Mouse (Mus musculus): ENCODE results near the gene Stau1. TPM values are rescaled to one million over a fixed set of nuclear protein-coding genes. Genes with fewer than 3 reads are reported as not detected.

Stau1 gene
- total and polyA plus RNA-seq, 3 experiments: 23.4 to 31.8 (median 30.9) TPM

DNA sequence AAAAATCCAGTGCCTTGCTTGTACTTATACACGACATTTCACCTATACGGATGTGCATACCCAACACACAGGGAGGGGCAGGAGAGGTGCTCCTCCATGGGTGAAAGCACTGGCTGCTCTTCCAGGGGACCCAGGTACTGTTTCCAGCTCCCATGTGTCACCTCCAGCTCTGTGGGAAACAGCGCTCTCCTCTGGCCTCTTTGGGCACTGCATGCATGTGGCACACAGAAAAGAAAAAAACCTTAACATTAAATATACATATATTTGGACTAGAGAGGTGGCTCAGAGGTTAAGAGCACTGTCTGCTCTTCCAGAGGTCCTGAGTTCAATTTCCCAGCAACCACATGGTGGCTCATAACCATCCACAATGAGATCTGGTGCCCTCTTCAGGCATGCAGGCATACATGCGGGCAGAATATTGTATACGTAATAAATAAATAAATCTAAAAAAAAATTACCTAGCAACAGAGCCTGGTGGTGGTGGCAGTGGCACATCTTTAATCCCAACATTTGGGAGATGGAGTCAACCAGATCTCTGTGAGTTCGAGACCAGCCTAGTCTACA is 92.3 kb downstream of the Stau1 start:
- no peak for DNase-seq (ENCODE audit: low spot score)
- Histone ChIP-seq H3K9me3 (replicated peaks) (no peaks in the 10 kb centered on the region; the same call in 1 of the 2 replicates), H3K4me3 (ENCODE audit: low read depth, low read length) (no peak overlapping the region), H3K4me1 (ENCODE audit: insufficient read depth, low read depth, low read length) (peaks cover 37% of the 10 kb centered on the region), H3K27me3 (ENCODE audit: insufficient read depth, low read length) (no peaks in the 10 kb centered on the region), H3K36me3 (replicated peaks) (peaks cover 17% of the 10 kb centered on the region)
- ATAC-seq (ENCODE audit: extremely low read depth, insufficient number of reproducible peaks, low FRiP score, poor library complexity, severe bottlenecking): no peak
- TF ChIP-seq TAL1 (conservative IDR thresholded peaks at IDR 0.05; ENCODE audit: low read depth, low read length) (no peak), GATA2 (IDR thresholded peaks at IDR 0.05; ENCODE audit: borderline replicate concordance, low read depth, low read length) (no peak), CTCF (IDR thresholded peaks at IDR 0.05; ENCODE audit: low read depth, low read length) (no peak), GATA1 (IDR thresholded peaks at IDR 0.05; ENCODE audit: borderline replicate concordance, low read length) (no peak), POLR2AphosphoS5 (IDR thresholded peaks at IDR 0.05; ENCODE audit: insufficient replicate concordance, low read depth, low read length) (no peak)

DNA sequence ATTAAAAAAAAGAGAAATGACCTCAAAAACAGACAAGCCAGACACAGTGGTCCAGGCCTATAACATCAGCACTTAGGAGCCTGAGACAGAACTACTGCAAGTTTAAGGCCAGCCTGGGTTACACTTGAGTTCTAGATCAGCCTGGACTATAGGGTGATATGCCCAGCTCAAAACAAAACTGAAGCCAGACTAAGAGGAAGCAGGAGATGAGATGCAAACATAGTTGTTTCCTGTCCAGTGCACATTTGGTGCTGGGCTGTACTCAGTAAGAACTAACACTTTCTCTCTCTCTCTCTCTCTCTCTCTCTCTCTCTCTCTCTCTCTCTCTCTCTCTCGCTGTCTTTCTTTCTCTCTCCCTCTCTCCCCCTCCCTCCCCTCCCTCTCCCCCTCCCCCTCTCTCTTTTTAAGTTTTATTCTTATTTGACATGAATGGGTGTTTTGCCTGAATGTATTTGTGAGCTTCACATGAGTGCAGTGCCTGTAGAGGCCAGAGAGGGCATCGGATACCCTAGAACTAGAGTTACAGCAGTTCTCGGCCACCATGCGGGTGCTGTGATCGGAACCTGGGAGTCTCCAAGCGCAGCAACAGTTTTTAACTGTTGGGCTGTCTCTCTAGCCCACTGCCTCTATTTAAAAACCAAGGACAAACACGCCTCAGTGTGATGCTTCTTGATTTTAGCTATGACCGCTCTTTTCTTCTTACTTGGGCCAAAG is 95.2 kb downstream of the Stau1 start:
- H3K9me3 ChIP-seq (replicated peaks): no peaks in the 10 kb centered on the region; the same call in 1 of the 2 replicates
- no peak for TF ChIP-seq GATA1 (IDR thresholded peaks at IDR 0.05; ENCODE audit: borderline replicate concordance, low read length)
- TF ChIP-seq CTCF (IDR thresholded peaks at IDR 0.05; ENCODE audit: low read depth, low read length): no peak
- no peak for TF ChIP-seq TAL1 (conservative IDR thresholded peaks at IDR 0.05; ENCODE audit: low read depth, low read length)
- TF ChIP-seq POLR2AphosphoS5 (IDR thresholded peaks at IDR 0.05; ENCODE audit: insufficient replicate concordance, low read depth, low read length): no peak
- no peak for TF ChIP-seq GATA2 (IDR thresholded peaks at IDR 0.05; ENCODE audit: borderline replicate concordance, low read depth, low read length)
- H3K36me3 ChIP-seq (replicated peaks): peaks cover 25% of the 10 kb centered on the region
- no peak overlapping the region for H3K4me3 ChIP-seq (ENCODE audit: low read depth, low read length)
- H3K4me1 ChIP-seq (ENCODE audit: insufficient read depth, low read depth, low read length): peaks cover 21% of the 10 kb centered on the region
- no peaks in the 10 kb centered on the region for H3K27me3 ChIP-seq (ENCODE audit: insufficient read depth, low read length)
- DNase-seq (ENCODE audit: low spot score) (no peak), ATAC-seq (ENCODE audit: extremely low read depth, insufficient number of reproducible peaks, low FRiP score, poor library complexity, severe bottlenecking) (no peak)

DNA sequence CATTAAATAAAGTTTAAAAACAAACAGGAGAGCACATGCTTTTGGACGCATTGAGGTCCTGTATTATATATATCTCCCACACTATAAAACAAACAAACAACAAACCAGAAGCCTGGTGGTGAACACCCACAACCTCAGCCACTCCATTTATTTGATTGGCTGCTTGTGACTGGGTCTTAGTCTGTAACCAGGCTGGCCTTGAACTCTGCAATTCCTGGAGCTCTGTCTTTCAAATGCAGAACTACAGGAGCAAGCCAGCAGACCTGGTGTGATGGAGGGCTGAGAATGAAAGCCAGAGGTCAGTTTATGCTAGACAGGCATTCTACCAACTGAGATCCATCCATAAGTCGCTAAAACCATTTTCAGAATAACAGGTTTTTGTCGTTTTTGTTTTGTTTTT is 96.4 kb downstream of the Stau1 start:
- ATAC-seq (ENCODE audit: extremely low read depth, insufficient number of reproducible peaks, low FRiP score, poor library complexity, severe bottlenecking) (no peak), DNase-seq (ENCODE audit: low spot score) (no peak)
- no peak for TF ChIP-seq GATA1 (IDR thresholded peaks at IDR 0.05; ENCODE audit: borderline replicate concordance, low read length)
- TF ChIP-seq POLR2AphosphoS5 (IDR thresholded peaks at IDR 0.05; ENCODE audit: insufficient replicate concordance, low read depth, low read length): no peak
- no peak for TF ChIP-seq TAL1 (conservative IDR thresholded peaks at IDR 0.05; ENCODE audit: low read depth, low read length)
- TF ChIP-seq GATA2 (IDR thresholded peaks at IDR 0.05; ENCODE audit: borderline replicate concordance, low read depth, low read length): no peak
- no peak for TF ChIP-seq CTCF (IDR thresholded peaks at IDR 0.05; ENCODE audit: low read depth, low read length)
- H3K36me3 ChIP-seq (replicated peaks): peaks cover 34% of the 10 kb centered on the region
- no peaks in the 10 kb centered on the region for H3K27me3 ChIP-seq (ENCODE audit: insufficient read depth, low read length)
- H3K9me3 ChIP-seq (replicated peaks): no peaks in the 10 kb centered on the region; the same call in 1 of the 2 replicates
- H3K4me1 ChIP-seq (ENCODE audit: insufficient read depth, low read depth, low read length): peaks cover 13% of the 10 kb centered on the region
- no peak overlapping the region for H3K4me3 ChIP-seq (ENCODE audit: low read depth, low read length)

DNA sequence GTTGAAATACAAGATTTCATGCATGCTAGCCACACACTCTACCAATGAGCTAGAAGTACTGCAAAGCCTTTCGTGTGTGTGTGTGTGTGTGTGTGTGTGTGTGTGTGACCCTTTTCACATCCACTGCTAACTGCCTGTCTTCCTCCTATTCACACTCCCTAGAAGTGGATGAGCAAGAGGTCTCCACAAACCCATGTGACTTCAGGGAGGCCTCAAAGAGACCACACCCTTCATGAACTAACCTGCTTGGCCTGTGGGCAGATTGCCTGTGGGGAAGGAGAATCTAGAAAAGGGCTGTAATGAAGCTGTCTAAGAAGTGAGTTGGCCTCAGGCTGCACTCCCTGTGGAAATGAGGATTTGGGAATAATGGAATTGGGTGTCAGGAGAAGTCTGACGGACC is 96.9 kb downstream of the Stau1 start:
- peak; percentile 45; the same call in 1 of the 2 replicates for ATAC-seq (ENCODE audit: extremely low read depth, insufficient number of reproducible peaks, low FRiP score, poor library complexity, severe bottlenecking)
- TF ChIP-seq GATA1 (IDR thresholded peaks at IDR 0.05; ENCODE audit: borderline replicate concordance, low read length) (no peak), TAL1 (conservative IDR thresholded peaks at IDR 0.05; ENCODE audit: low read depth, low read length) (no peak), CTCF (IDR thresholded peaks at IDR 0.05; ENCODE audit: low read depth, low read length) (no peak), GATA2 (IDR thresholded peaks at IDR 0.05; ENCODE audit: borderline replicate concordance, low read depth, low read length) (no peak), POLR2AphosphoS5 (IDR thresholded peaks at IDR 0.05; ENCODE audit: insufficient replicate concordance, low read depth, low read length) (no peak)

More for the DNA sequence above, 96.9 kb downstream of the Stau1 start:
- Histone ChIP-seq H3K4me1 (ENCODE audit: insufficient read depth, low read depth, low read length) (peaks cover 12% of the 10 kb centered on the region), H3K36me3 (replicated peaks) (peaks cover 39% of the 10 kb centered on the region), H3K4me3 (ENCODE audit: low read depth, low read length) (no peak overlapping the region), H3K27me3 (ENCODE audit: insufficient read depth, low read length) (no peaks in the 10 kb centered on the region), H3K9me3 (replicated peaks) (no peaks in the 10 kb centered on the region; the same call in 1 of the 2 replicates)
- no peak for DNase-seq (ENCODE audit: low spot score)

Other genes starting within 250 kb of the Stau1 start
- 5.0 and 6.2 TPM in 2 replicates for gene Trp53rkb, start 203.8 kb downstream of the Stau1 start, total RNA-seq (2014; fragmentation: Nextera tagmentation)
- gene Trp53rkb, start 203.8 kb downstream of the Stau1 start, total RNA-seq (2017): 3.9 and 4.8 TPM in 2 replicates
- 2.9 and 4.1 TPM in 2 replicates for gene Trp53rkb, start 203.8 kb downstream of the Stau1 start, polyA plus RNA-seq (2012)
- gene Arfgef2, start 190.7 kb downstream of the Stau1 start, total RNA-seq (2014; fragmentation: Nextera tagmentation): 30.0 and 30.8 TPM in 2 replicates
- gene Arfgef2, start 190.7 kb downstream of the Stau1 start, total RNA-seq (2017): 24.2 and 26.9 TPM in 2 replicates
- 6.0 and 7.1 TPM in 2 replicates for gene Arfgef2, start 190.7 kb downstream of the Stau1 start, polyA plus RNA-seq (2012)
- 174 and 182 TPM in 2 replicates for gene Cse1l, start 90.3 kb downstream of the Stau1 start, total RNA-seq (2014; fragmentation: Nextera tagmentation)
- 124 and 141 TPM in 2 replicates for gene Cse1l, start 90.3 kb downstream of the Stau1 start, total RNA-seq (2017)
- gene Cse1l, start 90.3 kb downstream of the Stau1 start, polyA plus RNA-seq (2012): 9.9 and 18.2 TPM in 2 replicates
- gene Ddx27, start 18.9 kb upstream of the Stau1 start, total RNA-seq (2014; fragmentation: Nextera tagmentation): 67.3 and 80.6 TPM in 2 replicates
- gene Ddx27, start 18.9 kb upstream of the Stau1 start, total RNA-seq (2017): 89.3 and 101 TPM in 2 replicates
- 124 and 137 TPM in 2 replicates for gene Ddx27, start 18.9 kb upstream of the Stau1 start, polyA plus RNA-seq (2012)
- 9.6 and 21.6 TPM in 2 replicates for gene Znfx1, start 66.7 kb upstream of the Stau1 start, total RNA-seq (2014; fragmentation: Nextera tagmentation)
- gene Znfx1, start 66.7 kb upstream of the Stau1 start, total RNA-seq (2017): 12.4 and 13.5 TPM in 2 replicates
- gene Znfx1, start 66.7 kb upstream of the Stau1 start, polyA plus RNA-seq (2012): 3.0 and 4.1 TPM in 2 replicates
- not detected in 2 replicates for gene Kcnb1, start 193.9 kb upstream of the Stau1 start, total RNA-seq (2014; fragmentation: Nextera tagmentation)
- gene Kcnb1, start 193.9 kb upstream of the Stau1 start, total RNA-seq (2017): 0.22 TPM in 1 of 2 replicates, not detected in the other
- gene Kcnb1, start 193.9 kb upstream of the Stau1 start, polyA plus RNA-seq (2012): not detected in 2 replicates
- gene Ptgis, start 244.3 kb upstream of the Stau1 start, total RNA-seq (2014; fragmentation: Nextera tagmentation): not detected in 2 replicates
- 0.06 TPM in 1 of 2 replicates, not detected in the other for gene Ptgis, start 244.3 kb upstream of the Stau1 start, total RNA-seq (2017)
- not detected in 2 replicates for gene Ptgis, start 244.3 kb upstream of the Stau1 start, polyA plus RNA-seq (2012)